Mouse (Mus musculus): ENCODE measurements around the gene Atp2b1.

DNA sequence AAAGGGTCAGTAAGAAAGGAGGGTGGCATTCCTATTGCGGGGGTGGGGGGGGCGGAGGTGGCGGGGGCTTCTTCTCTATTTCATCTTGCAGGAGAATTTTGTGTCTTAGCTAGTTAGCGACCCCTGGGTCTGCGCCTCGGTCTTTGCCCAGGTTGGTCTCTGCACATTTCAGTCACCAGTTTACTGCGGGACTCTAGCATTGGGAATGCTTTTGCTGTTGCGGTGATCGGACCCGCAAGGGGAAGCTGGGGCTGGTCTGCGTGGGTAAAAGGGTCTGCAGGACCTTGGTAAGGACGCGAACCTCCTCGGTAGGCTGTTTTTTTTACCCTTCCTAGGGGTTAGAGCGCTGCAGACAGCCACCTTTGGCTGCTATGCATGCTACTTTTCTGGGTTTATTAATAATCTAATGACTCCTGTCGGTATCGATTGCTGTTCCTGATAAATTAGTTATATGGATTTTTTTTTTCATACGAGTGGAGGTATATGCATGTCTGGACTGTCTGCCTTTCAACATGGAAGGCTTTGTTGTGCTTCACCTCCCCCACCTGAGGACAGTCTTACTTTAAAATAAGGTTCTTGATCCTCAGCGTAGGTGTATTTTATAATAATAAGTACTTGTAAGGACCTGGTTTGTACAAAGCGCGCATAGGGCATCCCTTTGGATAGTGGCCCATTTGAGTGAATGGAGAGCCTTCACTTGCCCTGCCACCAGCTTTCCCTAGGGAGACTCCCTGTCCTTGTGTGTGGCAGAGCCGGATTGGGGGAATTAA, 2.0 kb downstream of the Atp2b1 start:
- TF ChIP-seq USF1 (IDR thresholded peaks at IDR 0.05; ENCODE audit: low read depth) = no peak
- no peak for TF ChIP-seq CTCF (IDR thresholded peaks at IDR 0.05; ENCODE audit: control insufficient read depth, insufficient read depth, insufficient read length)
